Mouse (Mus musculus): Measurements from ENCODE around the gene Crls1. TPM values are rescaled to one million over a fixed set of nuclear protein-coding genes. Genes with fewer than 3 reads are reported as not detected.

The Crls1 gene
- 27.0 and 35.7 TPM in 2 replicates for polyA plus RNA-seq (2012; rRNA removed)

DNA sequence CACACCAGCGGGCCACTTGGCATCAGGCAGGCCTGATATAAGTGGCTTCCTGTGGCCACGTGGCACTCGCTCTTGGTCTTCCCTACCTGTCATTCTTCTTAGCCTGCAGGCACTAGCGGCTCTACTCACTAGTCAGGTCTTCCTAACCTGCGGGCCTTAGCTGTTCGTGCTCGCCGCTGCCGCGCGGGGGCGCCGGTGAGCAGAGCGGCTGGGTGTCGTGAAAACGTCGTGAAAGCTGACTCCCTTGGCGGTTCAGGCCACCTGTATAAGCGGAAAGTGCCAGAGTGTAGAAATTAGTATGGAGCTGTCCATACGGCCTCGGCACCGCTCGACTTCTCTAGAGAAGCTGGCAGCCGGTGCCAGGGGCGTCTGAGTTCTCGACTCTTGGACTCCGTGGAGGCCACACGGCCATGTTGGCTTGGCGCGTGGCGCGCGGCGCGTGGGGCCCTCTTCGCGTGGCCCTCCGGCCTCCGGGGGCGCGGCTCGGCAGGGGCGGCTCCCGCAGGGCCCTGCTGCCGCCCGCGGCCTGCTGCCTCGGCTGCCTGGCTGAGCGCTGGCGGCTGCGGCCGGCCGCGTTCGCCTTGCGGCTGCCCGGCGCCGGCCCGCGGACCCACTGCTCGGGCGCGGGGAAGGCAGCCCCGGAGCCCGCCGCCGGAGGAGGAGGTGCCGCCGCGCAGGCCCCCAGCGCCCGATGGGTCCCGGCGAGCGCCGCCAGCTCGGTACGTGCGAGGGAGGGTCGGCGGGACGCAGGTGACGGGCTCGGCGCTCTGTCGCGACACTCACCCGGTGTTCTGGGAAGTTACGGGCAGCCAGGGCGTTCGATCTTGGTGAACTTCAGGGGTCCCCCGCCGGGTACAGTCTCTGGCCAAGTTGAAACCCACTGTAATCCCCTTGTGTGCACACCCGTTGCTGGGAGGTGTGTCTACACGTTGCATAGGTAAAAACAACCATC, at the start of gene Crls1:
Crls1 (plus strand) TSS at position 260 of the 952 bp plus-strand sequence.
- TF ChIP-seq CTCF (IDR thresholded peaks at IDR 0.05; ENCODE audit: borderline replicate concordance, extremely low read depth, insufficient read depth, insufficient read length) (peak; percentile 99), POLR2A (IDR thresholded peaks at IDR 0.05; ENCODE audit: borderline replicate concordance, extremely low read depth, insufficient read depth, insufficient read length, poor library complexity, severe bottlenecking) (peak; percentile 48; the same call in 1 of the 2 replicates)
- peak; percentile 98 for DNase-seq (ENCODE audit: low read depth)

GRCm38 (mm10) chr2:132802976-132803375, 43.5 kb upstream of the Crls1 start:
- TF ChIP-seq CTCF (IDR thresholded peaks at IDR 0.05; ENCODE audit: borderline replicate concordance, extremely low read depth, insufficient read depth, insufficient read length), result no peak
- TF ChIP-seq POLR2A (IDR thresholded peaks at IDR 0.05; ENCODE audit: borderline replicate concordance, extremely low read depth, insufficient read depth, insufficient read length, poor library complexity, severe bottlenecking), result no peak
- DNase-seq (ENCODE audit: low read depth), result no peak

- peak; percentile 27; the same call in 1 of the 2 replicates for TF ChIP-seq CTCF (IDR thresholded peaks at IDR 0.05; ENCODE audit: borderline replicate concordance, extremely low read depth, insufficient read depth, insufficient read length)
- TF ChIP-seq POLR2A (IDR thresholded peaks at IDR 0.05; ENCODE audit: borderline replicate concordance, extremely low read depth, insufficient read depth, insufficient read length, poor library complexity, severe bottlenecking), result 0 out of 2 replicates have a peak, but pooled peaks have one; percentile 34
- peak; percentile 99 for DNase-seq (ENCODE audit: low read depth)
Observed at GRCm38 (mm10) chr2:132815608-132816314, 30.7 kb upstream of the Crls1 start, which contains the start of the genes Trmt6 and Mcm8. Gene Trmt6 (minus strand): TSS chr2:132816055. Gene Mcm8 (plus strand): TSS chr2:132816141.

- peak; percentile 49 for DNase-seq (ENCODE audit: low read depth)
- TF ChIP-seq CTCF (IDR thresholded peaks at IDR 0.05; ENCODE audit: borderline replicate concordance, extremely low read depth, insufficient read depth, insufficient read length), result no peak
- TF ChIP-seq POLR2A (IDR thresholded peaks at IDR 0.05; ENCODE audit: borderline replicate concordance, extremely low read depth, insufficient read depth, insufficient read length, poor library complexity, severe bottlenecking), result no peak
Observed at GRCm38 (mm10) chr2:132841071-132841470, 5.4 kb upstream of the Crls1 start.

DNA sequence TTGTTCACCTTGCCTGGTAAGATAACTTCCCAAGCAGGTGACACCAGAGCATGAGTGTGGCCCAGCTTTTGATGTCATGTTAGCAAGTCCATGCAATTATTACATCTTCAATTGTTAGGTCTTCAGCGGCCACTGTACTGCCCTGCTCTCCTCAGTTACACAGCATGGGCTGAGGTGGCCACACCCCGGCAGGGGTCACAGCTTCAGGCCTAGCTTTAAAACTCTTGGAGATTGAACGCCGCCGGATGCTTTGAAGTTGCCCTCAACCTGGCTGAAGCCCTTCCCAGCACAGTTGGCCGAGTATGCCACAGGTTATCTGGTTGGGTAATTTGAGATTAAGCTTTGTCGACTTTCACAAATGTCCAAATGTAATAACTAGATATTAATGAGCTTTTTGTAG, 1.1 kb downstream of the Crls1 start:
- no peak for DNase-seq (ENCODE audit: low read depth)
- TF ChIP-seq POLR2A (IDR thresholded peaks at IDR 0.05; ENCODE audit: borderline replicate concordance, extremely low read depth, insufficient read depth, insufficient read length, poor library complexity, severe bottlenecking) (no peak), CTCF (IDR thresholded peaks at IDR 0.05; ENCODE audit: borderline replicate concordance, extremely low read depth, insufficient read depth, insufficient read length) (no peak)

- no peak for DNase-seq (ENCODE audit: low read depth)
- no peak for TF ChIP-seq CTCF (IDR thresholded peaks at IDR 0.05; ENCODE audit: borderline replicate concordance, extremely low read depth, insufficient read depth, insufficient read length)
- no peak for TF ChIP-seq POLR2A (IDR thresholded peaks at IDR 0.05; ENCODE audit: borderline replicate concordance, extremely low read depth, insufficient read depth, insufficient read length, poor library complexity, severe bottlenecking)
Observed at GRCm38 (mm10) chr2:132848361-132848760, 1.9 kb downstream of the Crls1 start.

DNA sequence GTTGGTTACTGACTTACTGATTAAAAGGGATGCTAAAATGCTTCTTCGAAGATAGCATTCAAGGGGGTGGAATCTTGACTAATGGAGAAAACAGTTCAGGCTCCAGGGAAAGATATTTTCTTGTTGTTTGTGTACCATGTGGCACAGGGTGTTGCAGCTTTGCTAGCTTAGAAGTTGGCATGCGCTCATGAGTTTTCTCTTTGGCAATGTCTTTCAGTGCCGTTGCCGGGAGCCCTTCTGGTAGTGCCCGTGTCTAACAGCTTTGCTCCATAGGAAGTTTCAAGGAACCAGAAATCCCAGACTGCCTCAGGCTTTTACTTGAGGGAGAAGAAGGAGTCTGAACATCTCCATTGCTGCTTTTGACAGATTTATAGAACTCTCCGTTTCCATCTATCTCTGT, 2.7 kb downstream of the Crls1 start:
- peak; percentile 44 for DNase-seq (ENCODE audit: low read depth)
- TF ChIP-seq CTCF (IDR thresholded peaks at IDR 0.05; ENCODE audit: borderline replicate concordance, extremely low read depth, insufficient read depth, insufficient read length) (no peak), POLR2A (IDR thresholded peaks at IDR 0.05; ENCODE audit: borderline replicate concordance, extremely low read depth, insufficient read depth, insufficient read length, poor library complexity, severe bottlenecking) (no peak)

DNA sequence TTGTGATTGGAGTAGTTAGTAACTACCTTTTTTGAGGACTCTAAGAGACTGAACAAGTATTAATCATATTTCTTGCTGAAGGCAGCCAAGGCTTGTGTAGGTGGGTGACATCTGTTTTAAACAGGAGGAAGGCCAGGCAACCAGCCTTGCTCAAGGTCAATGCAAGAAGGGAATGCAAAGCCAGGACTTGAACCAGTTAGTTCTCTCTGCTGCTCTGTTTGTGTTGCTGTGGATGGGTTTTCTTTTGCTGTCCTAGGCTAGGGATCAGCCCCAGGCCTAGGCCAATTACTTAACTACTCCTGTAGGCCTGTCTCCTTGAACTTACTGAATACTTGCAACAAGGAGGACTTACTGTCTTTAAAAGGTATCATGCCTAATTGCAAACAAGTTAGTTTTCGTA, 6.6 kb downstream of the Crls1 start:
- no peak for TF ChIP-seq CTCF (IDR thresholded peaks at IDR 0.05; ENCODE audit: borderline replicate concordance, extremely low read depth, insufficient read depth, insufficient read length)
- no peak for DNase-seq (ENCODE audit: low read depth)

- DNase-seq (ENCODE audit: low read depth), result no peak
- TF ChIP-seq POLR2A (IDR thresholded peaks at IDR 0.05; ENCODE audit: borderline replicate concordance, extremely low read depth, insufficient read depth, insufficient read length, poor library complexity, severe bottlenecking), result no peak
- TF ChIP-seq CTCF (IDR thresholded peaks at IDR 0.05; ENCODE audit: borderline replicate concordance, extremely low read depth, insufficient read depth, insufficient read length), result no peak
Observed at GRCm38 (mm10) chr2:132856333-132856732, 9.9 kb downstream of the Crls1 start.

GRCm38 (mm10) chr2:132860435-132860834, 14.0 kb downstream of the Crls1 start:
- TF ChIP-seq CTCF (IDR thresholded peaks at IDR 0.05; ENCODE audit: borderline replicate concordance, extremely low read depth, insufficient read depth, insufficient read length), result no peak
- DNase-seq (ENCODE audit: low read depth), result peak; percentile 7

DNA sequence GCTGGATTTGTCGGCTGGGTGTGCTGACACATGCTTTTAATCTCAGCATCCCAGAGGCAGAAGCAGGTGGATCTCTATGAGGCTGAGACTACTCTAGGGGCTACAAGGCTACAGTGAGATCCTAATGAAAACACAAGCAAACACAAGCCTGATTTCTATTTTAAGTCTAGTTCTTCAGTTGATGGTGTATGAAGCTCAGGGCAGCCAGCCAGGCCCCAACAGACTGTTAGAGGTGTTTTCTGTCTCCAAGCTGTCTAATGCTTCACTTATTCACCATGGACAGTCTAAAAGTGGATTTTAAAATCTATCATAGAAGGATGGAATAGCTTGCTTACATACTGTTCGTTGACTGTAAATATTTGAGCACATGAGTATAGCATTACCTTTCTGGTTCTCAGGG, 15.0 kb downstream of the Crls1 start:
- peak; percentile 7 for DNase-seq (ENCODE audit: low read depth)
- no peak for TF ChIP-seq POLR2A (IDR thresholded peaks at IDR 0.05; ENCODE audit: borderline replicate concordance, extremely low read depth, insufficient read depth, insufficient read length, poor library complexity, severe bottlenecking)

All from brain, embryonic 14.5 days (tissue).